Mouse (Mus musculus) stomach, postnatal 0 days (tissue): Measurements from ENCODE around the gene Tbc1d5. TPM values are rescaled to one million over a fixed set of nuclear protein-coding genes. Genes with fewer than 3 reads are reported as not detected.

ENCODE experiments used
- ATAC-seq: fragments of 200-750 bp; cut with Nextera tagmentation; 2 replicates; pipeline ENCODE4 v1.8.0; 2017; ENCODE audit not compliant: low FRiP score, low TSS enrichment
- DNase-seq: peaks from one replicate; pipeline ENCODE4 v3.0.0-alpha.2; 2016; ENCODE audit warnings: low spot score
- H3K27ac ChIP-seq: fragments of 300-500 bp; sonication (generic); replicated peaks from 2 replicates; pipeline ENCODE4 v1.5.1; 2014; ENCODE audit warnings: mild to moderate bottlenecking, control low read depth
- H3K27me3 ChIP-seq: fragments of 300-500 bp; sonication (generic); 2 replicates; pipeline ENCODE4 v1.6.1; 2014; ENCODE audit warnings: low read length; ENCODE audit not compliant: control insufficient read depth, insufficient read depth
- H3K36me3 ChIP-seq: fragments of 300-500 bp; sonication (generic); 2 replicates; pipeline ENCODE4 v1.6.1; 2014; ENCODE audit warnings: low read length, mixed read lengths; ENCODE audit not compliant: control insufficient read depth, insufficient read depth
- H3K4me1 ChIP-seq: fragments of 300-500 bp; sonication (generic); replicated peaks from 2 replicates; pipeline ENCODE4 v1.6.1; 2014; ENCODE audit warnings: antibody characterized with exemption; ENCODE audit not compliant: control insufficient read depth, insufficient read depth
- H3K4me2 ChIP-seq: fragments of 300-500 bp; sonication (generic); replicated peaks from 2 replicates; pipeline ENCODE4 v1.6.1; 2014; ENCODE audit warnings: low read depth, mild to moderate bottlenecking, control low read depth, moderate library complexity
- H3K4me3 ChIP-seq: fragments of 300-500 bp; sonication (generic); 2 replicates; pipeline ENCODE4 v1.5.1; 2014; ENCODE audit warnings: low read depth, low read length, control low read depth
- H3K9ac ChIP-seq: fragments of 300-500 bp; sonication (generic); 2 replicates; pipeline ENCODE4 v1.6.1; 2014; ENCODE audit warnings: mild to moderate bottlenecking, low read length, control low read depth, mixed read lengths
- H3K9me3 ChIP-seq: fragments of 300-500 bp; sonication (generic); 2 replicates; pipeline ENCODE4 v1.6.1; 2016; ENCODE audit warnings: low read length; ENCODE audit not compliant: control insufficient read depth
- CTCF ChIP-seq: IDR thresholded peaks from 2 replicates; pipeline ENCODE4 v1.5.1; 2016; ENCODE audit warnings: antibody characterized with exemption, low read depth, mild to moderate bottlenecking, moderate library complexity
- EP300 ChIP-seq: optimal IDR thresholded peaks from 2 replicates; pipeline ENCODE3; 2016; ENCODE audit warnings: antibody characterized with exemption
- WGBS: fragments of 180-500 bp; shearing (Covaris S2); extraction: QIAGEN DNeasy Blood & Tissue Kit; methylation state at CpG from one replicate; pipeline ENCODE4 v1.1.7; 2014; 5-methylcytosine and 5-hydroxymethylcytosine counted together
- polyA plus RNA-seq: library from polyadenylated mRNA; unstranded; fragments of >200 nt; fragmentation: Nextera tagmentation; extraction: Ambion mirVana; gene quantifications from 2 replicates; pipeline ENCODE4 v1.2.1, GENCODE M21; 2015

Gene Tbc1d5
- polyA plus RNA-seq, 1 experiment from 2014 or later: 2.8 TPM

DNA sequence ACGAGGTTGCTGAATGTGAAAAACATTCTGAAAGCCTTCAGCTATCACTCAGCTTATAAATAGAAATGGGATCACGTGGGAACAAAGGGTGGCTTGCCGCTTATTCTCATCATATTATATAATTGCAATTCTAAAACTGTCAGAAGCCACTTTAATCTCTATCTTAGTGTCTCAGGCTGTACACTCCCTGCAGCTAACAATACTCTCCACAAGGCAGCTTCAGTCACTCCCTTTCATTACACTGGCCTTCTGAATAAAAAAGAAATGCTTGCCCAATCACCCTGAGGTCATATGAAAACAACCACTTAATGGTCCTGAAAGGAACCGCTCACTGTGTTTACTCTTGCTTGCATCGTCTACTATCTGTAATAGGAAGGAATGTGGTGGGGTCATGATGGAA lies 418.1 kb downstream of the Tbc1d5 start:
- H3K27ac ChIP-seq: no peak overlapping the region
- H3K36me3 ChIP-seq: no peaks in the 10 kb centered on the region
- H3K4me2 ChIP-seq: no peak overlapping the region
- ATAC-seq: no peak
- no peak overlapping the region for H3K4me3 ChIP-seq
- H3K27me3 ChIP-seq: no peaks in the 10 kb centered on the region
- no peaks in the 10 kb centered on the region for H3K4me1 ChIP-seq
- DNase-seq: no peak
- H3K9me3 ChIP-seq: no peaks in the 10 kb centered on the region
- no peak overlapping the region for H3K9ac ChIP-seq
- no peak for TF ChIP-seq EP300
- TF ChIP-seq CTCF: no peak
- WGBS: 29% methylated on average over 5 of the region's 5 CpGs

DNA sequence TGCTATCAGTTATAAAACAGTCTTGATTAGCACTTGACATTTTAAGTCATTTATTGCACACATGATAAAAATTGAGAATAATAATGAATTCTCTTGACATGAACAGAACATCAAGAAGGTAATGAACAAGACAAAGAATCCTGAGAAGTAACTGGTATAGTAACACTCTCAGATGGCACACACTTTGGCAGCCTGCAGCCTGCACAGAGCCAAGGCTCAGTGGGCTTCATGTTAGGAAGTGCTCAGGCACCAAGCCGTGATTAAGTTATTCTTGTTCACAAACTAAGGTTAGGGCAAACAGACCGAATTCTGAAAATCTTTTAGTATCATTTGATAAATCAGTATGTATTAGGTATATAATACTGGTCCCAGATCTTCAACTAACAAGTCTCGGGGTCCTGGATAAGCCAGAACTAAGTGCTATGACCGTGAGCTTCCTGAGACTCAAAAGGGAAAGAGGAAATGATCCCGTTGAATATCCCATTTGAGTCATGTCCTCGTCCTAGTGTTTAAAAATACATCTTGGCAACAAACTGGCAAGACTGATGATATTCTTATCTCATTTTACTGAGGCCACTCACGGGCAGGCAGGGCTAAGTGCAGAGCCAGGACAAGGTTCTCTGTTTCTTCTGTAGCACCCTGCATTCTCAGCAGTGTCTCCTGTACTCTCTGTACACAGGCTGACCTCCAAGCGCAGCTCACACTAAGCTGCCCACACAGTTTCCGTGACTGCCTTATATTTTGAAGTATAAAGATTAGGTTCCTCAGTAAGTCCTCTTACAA lies 425.6 kb downstream of the Tbc1d5 start:
- Histone ChIP-seq H3K4me1 (no peaks in the 10 kb centered on the region), H3K27ac (no peak overlapping the region), H3K9ac (no peak overlapping the region), H3K4me2 (no peak overlapping the region), H3K4me3 (no peak overlapping the region), H3K27me3 (no peaks in the 10 kb centered on the region), H3K36me3 (no peaks in the 10 kb centered on the region), H3K9me3 (no peaks in the 10 kb centered on the region)
- ATAC-seq: no peak
- WGBS: 55% methylated on average over 9 of the region's 9 CpGs
- no peak for TF ChIP-seq EP300
- TF ChIP-seq CTCF: no peak
- DNase-seq: no peak

DNA sequence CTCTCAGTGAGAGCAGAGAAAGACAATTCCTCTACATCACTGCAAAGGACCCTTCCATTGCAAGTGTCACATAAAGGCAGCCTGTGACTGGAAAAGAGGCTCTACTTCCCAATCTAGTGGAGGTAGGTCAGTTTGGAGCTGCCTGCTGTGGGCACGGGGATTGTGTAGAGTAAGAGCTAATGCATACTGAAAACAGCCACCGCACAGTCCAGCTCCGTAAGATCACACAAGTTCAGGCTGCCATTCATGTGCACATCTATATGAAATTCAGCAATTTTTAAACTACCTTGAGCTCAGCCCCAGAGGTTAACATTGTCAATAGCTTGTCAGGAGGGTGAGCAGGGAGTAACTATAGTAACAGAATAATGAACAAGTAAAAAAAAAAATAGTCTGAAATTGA lies 426.4 kb downstream of the Tbc1d5 start:
- no peak overlapping the region for H3K4me2 ChIP-seq

DNA sequence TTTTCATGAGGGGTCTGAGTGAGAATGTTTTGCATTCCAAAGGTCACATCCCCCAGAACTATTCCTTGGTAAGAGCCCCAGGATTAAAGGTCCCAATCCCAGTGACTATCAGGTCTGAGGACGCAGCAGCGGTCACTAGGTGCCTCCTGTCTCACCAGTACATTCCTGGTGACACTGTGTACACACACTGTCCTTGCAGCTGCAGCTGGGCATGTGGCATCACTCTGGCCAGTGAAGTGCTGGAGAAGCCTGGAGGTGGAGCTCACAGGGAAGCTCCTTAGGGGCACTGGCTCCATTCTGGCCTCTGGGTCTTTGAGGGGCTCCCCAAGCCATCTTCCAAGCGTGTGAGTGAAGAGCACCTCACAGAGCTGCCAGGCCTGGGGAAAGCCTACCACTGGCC lies 427.2 kb downstream of the Tbc1d5 start:
- Histone ChIP-seq H3K27me3 (no peaks in the 10 kb centered on the region), H3K4me1 (no peaks in the 10 kb centered on the region), H3K4me3 (no peak overlapping the region), H3K27ac (no peak overlapping the region), H3K9ac (no peak overlapping the region), H3K9me3 (no peaks in the 10 kb centered on the region), H3K36me3 (no peaks in the 10 kb centered on the region), H3K4me2 (no peak overlapping the region)
- DNase-seq (no peak), ATAC-seq (no peak)
- WGBS: 83% methylated on average over 3 of the region's 3 CpGs
- TF ChIP-seq EP300: no peak
- no peak for TF ChIP-seq CTCF

More for the DNA sequence above, 426.4 kb downstream of the Tbc1d5 start:
- TF ChIP-seq EP300: no peak
- no peak for TF ChIP-seq CTCF
- no peak overlapping the region for H3K4me3 ChIP-seq
- DNase-seq: no peak
- H3K27ac ChIP-seq: no peak overlapping the region
- no peak overlapping the region for H3K9ac ChIP-seq
- no peaks in the 10 kb centered on the region for H3K36me3 ChIP-seq
- no peaks in the 10 kb centered on the region for H3K27me3 ChIP-seq
- 94% methylated on average over 3 of the region's 3 CpGs for WGBS
- no peaks in the 10 kb centered on the region for H3K9me3 ChIP-seq
- H3K4me1 ChIP-seq: no peaks in the 10 kb centered on the region
- ATAC-seq: no peak

DNA sequence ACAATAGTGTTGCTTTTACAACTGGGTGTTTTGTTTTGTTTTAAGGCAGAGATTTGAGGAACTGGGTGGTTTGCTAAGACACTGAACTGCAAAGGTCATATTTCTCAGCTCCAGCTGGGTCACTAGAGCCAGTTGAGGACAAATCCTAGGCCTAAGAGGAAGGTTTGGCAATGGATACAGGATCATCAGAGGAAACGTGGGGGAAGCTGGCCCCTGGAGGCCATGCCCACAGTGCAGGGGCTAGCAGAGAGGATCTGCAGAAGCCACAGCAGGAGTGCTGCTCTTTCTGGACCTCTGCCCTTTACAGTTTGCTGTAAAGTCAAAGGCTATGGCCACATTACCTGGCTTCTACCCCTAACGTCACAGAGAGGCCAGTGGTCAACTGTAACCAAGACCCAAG lies 428.3 kb downstream of the Tbc1d5 start:
- WGBS: 56% methylated on average over 2 of the region's 2 CpGs
- Histone ChIP-seq H3K9ac (no peak overlapping the region), H3K27ac (no peak overlapping the region), H3K4me1 (no peaks in the 10 kb centered on the region), H3K4me3 (no peak overlapping the region), H3K4me2 (no peak overlapping the region), H3K36me3 (no peaks in the 10 kb centered on the region), H3K27me3 (no peaks in the 10 kb centered on the region), H3K9me3 (no peaks in the 10 kb centered on the region)
- TF ChIP-seq EP300 (no peak), CTCF (no peak)
- ATAC-seq (no peak), DNase-seq (no peak)

DNA sequence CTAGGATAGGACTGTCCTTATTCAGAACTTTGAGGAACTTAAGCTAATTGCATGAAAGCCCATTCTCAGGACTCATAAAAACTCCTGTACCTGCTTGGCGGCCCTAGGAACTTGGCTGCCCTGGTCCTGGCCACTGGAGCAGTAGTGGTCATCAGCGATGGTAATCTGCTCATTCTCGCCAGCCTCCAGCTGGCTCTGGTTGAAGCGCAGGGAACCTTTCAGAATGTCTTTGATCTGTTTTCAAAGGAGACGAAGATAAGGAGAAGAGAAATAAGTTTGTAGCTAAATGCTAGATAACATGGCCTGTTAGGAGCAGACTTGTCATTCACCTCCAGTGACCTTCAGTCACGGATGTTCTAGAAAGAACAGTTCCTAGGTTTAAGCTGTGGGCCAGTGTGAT lies 437.8 kb downstream of the Tbc1d5 start:
- Histone ChIP-seq H3K27ac (no peak overlapping the region), H3K36me3 (no peaks in the 10 kb centered on the region), H3K9me3 (no peaks in the 10 kb centered on the region), H3K4me1 (no peaks in the 10 kb centered on the region), H3K9ac (no peak overlapping the region), H3K27me3 (no peaks in the 10 kb centered on the region), H3K4me3 (no peak overlapping the region), H3K4me2 (no peak overlapping the region)
- ATAC-seq (no peak), DNase-seq (no peak)
- no peak for TF ChIP-seq EP300
- TF ChIP-seq CTCF: no peak
- WGBS: 75% methylated on average over 6 of the region's 6 CpGs
